Mouse (Mus musculus) heart, adult 11 months (tissue): ENCODE data around the gene Bpifa5.

Source experiments
- DNase-seq: peaks from one replicate; pipeline ENCODE4 v3.0.0; 2022

Gene Bpifa5

GRCm38 (mm10) chr2:154162307-154162706 is at the start of gene Bpifa5:
Gene Bpifa5, plus strand, starts transcription at chr2:154162607.
- DNase-seq: peak; percentile 48

DNA sequence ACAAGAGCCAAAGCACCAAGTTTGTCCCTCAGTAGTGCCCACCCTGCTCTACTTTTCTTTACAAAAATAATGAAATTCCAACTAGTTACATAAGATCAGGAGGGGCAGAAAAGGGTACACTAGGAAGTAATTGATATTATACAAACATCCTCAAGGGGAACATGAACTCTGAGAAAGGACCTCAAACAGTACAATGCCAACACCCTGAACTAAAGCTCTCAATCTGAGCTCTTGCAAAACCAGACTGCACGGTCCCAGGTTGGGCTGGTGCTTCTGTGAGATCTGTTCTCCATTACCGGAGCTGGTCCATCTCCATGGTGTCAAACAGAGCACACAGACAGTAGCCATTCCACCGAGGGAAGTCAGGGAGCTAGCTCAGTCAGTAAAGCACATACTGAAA is 45.0 kb upstream of the Bpifa5 start:
- peak; percentile 60 for DNase-seq

DNA sequence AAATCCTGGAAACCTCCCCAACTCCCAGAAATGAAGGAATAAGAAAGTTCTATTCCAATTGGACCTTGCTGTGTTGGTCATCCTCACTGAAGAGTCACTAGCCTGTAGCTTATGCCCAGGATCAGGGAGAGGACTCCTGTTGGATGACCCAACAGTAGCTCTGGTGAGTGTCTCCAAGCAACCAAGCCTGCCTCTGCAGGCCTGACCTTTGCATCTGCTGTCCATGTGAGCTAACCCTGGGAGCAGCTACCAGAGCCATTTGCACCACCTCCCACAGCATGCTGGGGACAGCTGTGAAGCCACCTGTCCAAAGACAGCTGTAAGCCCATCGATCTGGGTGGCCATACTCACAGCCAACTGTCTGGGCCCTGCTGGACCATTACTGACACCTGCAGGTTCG is 32.3 kb upstream of the Bpifa5 start, which contains the start of gene Bpifa3:
Gene Bpifa3 (plus strand): TSS at position 217 of the 400 bp plus-strand sequence.
- DNase-seq: peak; percentile 67

- peak; percentile 74 for DNase-seq
Observed at GRCm38 (mm10) chr2:154142580-154142979, 19.8 kb upstream of the Bpifa5 start, which contains the start of gene Bpifa1. Gene Bpifa1, plus strand, starts transcription at chr2:154142880.

DNA sequence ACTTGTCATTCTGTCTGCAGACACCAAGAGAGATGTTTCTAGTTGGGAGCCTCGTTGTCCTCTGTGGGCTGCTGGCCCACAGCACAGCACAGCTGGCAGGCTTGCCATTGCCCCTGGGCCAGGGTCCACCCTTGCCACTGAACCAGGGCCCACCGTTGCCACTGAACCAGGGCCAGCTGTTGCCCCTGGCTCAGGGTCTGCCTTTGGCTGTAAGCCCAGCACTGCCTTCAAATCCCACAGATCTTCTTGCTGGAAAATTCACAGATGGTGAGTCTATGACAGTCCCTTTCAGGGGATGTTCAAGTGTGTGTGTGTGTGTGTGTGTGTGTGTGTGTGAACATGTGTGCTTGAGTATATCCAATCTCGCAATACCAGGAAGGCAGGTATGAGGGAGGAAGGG is 18.7 kb upstream of the Bpifa5 start:
- peak; percentile 37 for DNase-seq

DNA sequence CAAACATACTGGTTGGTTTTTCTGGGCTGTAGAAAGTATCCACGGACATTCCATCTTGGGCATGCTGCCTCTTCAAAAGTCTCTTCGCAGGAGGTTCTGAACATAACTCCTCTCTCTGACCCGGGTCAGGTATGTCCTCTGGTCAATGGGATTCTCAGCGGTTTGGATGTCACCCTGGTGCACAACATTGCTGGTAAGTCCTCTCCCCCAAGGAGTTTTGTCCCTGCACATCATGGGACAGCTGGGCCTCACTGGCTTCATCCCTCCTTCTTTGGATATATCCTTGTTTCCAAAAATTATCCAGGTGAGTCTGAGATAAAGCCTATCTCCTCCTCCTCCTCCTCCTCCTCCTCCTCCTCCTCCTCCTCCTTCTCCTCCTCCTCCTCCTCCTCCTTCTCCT is 14.9 kb upstream of the Bpifa5 start:
- DNase-seq: peak; percentile 60

- peak; percentile 10 for DNase-seq
Observed at GRCm38 (mm10) chr2:154158433-154158832, 4.0 kb upstream of the Bpifa5 start.

DNA sequence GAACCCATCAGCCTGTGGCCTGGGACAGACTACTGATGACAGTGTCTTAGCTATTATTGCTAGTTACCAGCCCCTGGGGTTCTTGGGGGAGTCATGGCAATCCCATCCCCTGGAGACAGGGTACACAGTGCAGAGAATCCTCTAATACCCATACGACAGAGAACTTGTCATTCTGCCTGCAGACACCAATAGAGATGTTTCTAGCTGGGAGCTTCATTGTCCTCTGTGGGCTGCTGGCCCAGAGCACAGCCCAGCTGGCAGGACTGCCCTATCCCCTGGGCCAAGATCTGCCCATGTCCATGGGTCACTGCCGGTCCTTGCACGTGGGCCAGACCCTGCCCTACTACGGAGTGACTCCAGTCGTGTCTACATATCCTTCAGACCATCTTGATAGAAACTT is 899 bp downstream of the Bpifa5 start:
- DNase-seq: peak; percentile 83

- DNase-seq: peak; percentile 14
Observed at GRCm38 (mm10) chr2:154169172-154169571, 6.8 kb downstream of the Bpifa5 start.

GRCm38 (mm10) chr2:154171621-154172020 is 9.2 kb downstream of the Bpifa5 start:
- peak; percentile 57 for DNase-seq

GRCm38 (mm10) chr2:154173313-154173712 is 10.9 kb downstream of the Bpifa5 start:
- DNase-seq: peak; percentile 43

GRCm38 (mm10) chr2:154181900-154182299 is 19.5 kb downstream of the Bpifa5 start:
- peak; percentile 71 for DNase-seq

DNA sequence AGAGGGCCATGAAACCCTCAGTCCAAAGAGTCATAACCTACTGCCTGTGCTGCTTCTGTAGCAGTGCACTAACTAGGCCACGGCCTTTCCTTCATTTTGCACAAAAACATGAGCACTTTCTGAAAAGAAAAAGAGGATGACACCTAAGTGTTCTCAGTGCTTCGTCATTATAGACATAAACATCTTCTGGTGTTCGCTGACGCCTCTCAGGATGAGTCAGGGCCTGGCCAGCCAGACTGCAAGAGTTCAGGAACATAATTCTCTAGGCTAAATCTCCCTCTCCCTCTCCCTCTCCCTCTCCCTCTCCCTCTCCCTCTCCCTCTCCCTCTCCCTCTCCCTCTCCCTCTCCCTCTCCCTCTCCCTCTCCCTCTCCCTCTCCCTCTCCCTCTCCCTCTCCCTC is 20.7 kb downstream of the Bpifa5 start:
- DNase-seq: peak; percentile 40

DNA sequence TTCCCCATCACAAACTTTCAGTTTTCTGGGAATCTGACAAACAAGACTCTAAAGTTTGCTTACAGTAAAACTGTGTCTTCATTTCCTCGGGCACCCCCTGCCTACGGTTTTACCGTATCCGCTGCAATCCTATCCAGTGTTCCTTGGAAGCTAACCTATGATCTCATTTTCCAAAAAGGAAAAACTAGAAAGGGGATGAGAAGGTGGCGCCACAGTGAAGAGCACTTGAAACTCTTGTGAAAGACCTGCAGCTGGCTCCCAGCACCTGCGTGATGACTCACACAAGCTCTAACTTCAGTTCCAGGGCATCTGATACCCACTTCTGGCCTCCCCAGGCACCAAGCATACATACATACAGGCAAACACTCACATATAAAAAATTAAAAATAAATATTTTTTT is 22.9 kb downstream of the Bpifa5 start:
- DNase-seq: peak; percentile 64

- peak; percentile 46 for DNase-seq
Observed at GRCm38 (mm10) chr2:154185748-154186147, 23.3 kb downstream of the Bpifa5 start.

DNA sequence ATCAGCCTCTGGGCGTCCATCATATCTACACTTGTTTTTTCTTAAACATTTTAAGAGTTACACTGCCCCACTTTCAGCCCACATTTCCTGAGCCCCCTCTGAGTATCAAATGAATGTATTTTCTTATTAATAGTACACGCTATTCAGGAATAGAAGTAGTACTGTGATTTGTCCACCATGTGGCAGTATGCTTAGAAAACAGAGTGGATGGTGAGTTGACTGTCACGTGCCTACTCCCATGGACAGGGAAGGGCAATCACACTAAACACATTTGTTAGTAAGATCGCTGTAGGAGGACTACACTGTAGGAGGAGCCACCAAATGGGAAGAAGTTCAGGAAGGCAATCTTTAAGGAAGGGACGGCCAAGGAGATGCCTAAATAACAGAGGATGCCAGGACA is 25.1 kb downstream of the Bpifa5 start:
- DNase-seq: peak; percentile 82

DNA sequence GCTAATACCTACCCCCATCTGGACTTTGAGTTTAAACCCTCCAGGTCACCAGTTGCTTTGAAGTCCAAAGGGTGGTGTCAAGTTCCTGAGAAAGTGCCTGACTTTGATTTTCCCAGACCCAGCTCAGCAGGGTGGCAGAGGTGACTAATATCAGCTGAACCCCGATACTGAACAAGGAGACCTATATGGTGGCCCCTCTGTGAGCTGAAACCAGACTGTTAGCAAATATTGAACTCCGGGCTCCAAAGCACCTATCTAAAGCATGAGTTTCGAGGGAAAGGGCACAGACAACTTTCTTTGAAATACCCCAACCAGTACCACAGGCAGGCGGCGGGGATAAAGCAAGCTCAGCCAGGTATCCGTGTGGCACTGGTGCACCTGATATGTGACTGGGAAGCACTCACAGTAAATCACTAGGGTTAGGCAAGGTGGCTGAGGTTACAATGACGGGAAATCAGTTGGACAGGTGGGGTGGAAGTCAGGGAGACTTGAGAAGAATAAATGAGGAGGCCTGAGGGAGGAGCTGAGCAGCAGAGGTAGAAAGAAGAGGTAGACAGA is 27.5 kb downstream of the Bpifa5 start:
- DNase-seq: peak; percentile 64

GRCm38 (mm10) chr2:154190546-154191258 is 28.3 kb downstream of the Bpifa5 start, which contains the start of gene Bpifb1:
Gene Bpifb1, plus strand, starts transcription at chr2:154190818.
- DNase-seq: peak; percentile 82

DNA sequence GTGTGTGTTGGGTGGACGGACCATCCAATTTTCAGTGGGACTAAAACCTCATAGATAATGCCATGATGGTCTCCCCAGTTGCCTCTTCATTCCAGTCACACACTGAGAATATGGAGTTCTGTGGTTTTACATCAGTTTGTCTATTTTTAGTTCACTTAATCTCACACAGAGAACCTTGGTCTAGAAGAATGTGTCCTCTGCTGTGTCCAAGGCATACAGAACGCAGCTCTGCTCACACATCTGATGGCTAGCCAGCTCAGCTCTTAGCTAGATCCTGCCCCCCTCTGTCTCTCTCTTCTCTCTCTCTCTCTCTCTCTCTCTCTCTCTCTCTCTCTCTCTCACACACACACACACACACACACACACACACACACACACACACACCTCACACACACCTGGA is 29.7 kb downstream of the Bpifa5 start:
- DNase-seq: peak; percentile 87

DNA sequence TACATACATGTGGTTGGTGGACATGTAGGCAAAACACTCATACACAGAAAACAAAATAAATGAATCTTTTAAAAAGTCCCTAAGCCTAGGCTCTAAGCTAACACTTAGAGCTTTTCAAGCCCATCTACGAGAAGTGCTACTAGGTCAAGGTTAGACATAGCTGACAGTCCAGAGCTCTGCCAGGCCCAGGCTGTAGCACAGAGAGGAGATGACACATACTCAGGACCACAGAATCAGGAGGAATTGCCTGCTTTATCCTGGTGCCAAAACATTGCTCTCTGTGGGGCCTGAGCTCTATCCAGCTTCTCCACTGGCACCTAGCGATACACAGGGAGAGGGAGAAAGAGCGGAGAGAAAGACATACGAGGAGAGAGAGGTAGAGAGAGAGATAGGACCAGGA is 30.7 kb downstream of the Bpifa5 start:
- peak; percentile 75 for DNase-seq

- DNase-seq: peak; percentile 84
Observed at GRCm38 (mm10) chr2:154193994-154194504, 31.6 kb downstream of the Bpifa5 start.

DNA sequence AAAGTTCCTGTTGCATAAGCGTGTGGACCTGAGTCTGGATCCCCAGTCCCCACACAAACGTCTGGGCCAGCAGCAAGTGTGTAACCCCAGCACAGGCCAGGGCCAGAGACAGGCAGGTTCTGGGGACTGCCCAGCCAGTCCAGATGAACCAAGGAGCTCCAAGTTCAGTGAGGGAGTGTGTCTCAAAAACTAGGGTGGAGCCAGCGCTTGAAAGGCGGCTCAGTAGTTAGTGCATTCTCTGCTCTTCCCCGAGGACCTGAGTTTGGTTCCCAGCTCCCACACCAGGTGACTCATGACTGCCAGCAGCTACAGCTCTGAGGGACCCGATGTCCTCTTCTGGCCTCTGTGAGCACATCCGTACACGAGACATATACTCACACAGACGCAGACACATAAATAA is 34.6 kb downstream of the Bpifa5 start:
- DNase-seq: peak; percentile 88

GRCm38 (mm10) chr2:154204630-154205029 is 42.2 kb downstream of the Bpifa5 start:
- DNase-seq: no peak

DNA sequence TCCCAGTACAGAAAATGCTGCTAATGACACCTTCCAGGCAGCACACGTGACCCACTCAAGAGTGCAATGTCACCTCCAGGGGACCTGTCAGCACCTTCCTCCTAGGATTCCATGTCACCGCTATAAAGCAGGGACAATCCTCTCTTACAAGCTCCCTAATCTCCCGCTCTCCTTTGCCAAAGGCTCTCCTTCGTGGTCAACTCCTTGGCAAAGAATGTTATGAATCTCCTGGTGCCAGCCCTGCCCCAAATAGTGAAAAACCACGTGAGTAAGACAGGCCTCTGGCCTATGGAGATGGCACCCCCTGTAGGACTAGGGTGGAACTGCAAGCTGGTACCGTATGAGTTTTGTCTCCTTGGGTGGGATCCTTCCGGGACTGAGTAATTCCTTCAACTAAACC is 44.5 kb downstream of the Bpifa5 start:
- peak; percentile 97 for DNase-seq
